Mouse (Mus musculus): ENCODE results near the gene Cd81. TPM values are rescaled to one million over a fixed set of nuclear protein-coding genes. Genes with fewer than 3 reads are reported as not detected.

Cd81 gene
- polyA plus RNA-seq, 1 experiment, result 92.5 TPM

GRCm38 (mm10) chr7:143057023-143057422 is 4.5 kb downstream of the Cd81 start:
- H3K4me1 ChIP-seq (ENCODE audit: control insufficient read depth, insufficient read depth, low read length), result peaks cover 18% of the 10 kb centered on the region
- H3K27ac ChIP-seq (ENCODE audit: control insufficient read depth, insufficient read depth, low read depth, low read length, poor library complexity), result no peak overlapping the region
- H3K4me3 ChIP-seq (replicated peaks; ENCODE audit: control insufficient read depth, low read depth, low read length), result no peak overlapping the region
- TF ChIP-seq CTCF (IDR thresholded peaks at IDR 0.05; ENCODE audit: control insufficient read depth, insufficient read depth, low read length), result no peak
- no peak for TF ChIP-seq POLR2A (IDR thresholded peaks at IDR 0.05; ENCODE audit: borderline replicate concordance, control insufficient read depth, low read depth, low read length)
- 41% methylated on average over 5 of the region's 5 CpGs for WGBS

GRCm38 (mm10) chr7:143057667-143058220 is 5.2 kb downstream of the Cd81 start:
- Histone ChIP-seq H3K27ac (ENCODE audit: control insufficient read depth, insufficient read depth, low read depth, low read length, poor library complexity) (peak overlapping the region; percentile 37), H3K4me3 (replicated peaks; ENCODE audit: control insufficient read depth, low read depth, low read length) (no peak overlapping the region), H3K4me1 (ENCODE audit: control insufficient read depth, insufficient read depth, low read length) (peaks cover 18% of the 10 kb centered on the region)
- TF ChIP-seq POLR2A (IDR thresholded peaks at IDR 0.05; ENCODE audit: borderline replicate concordance, control insufficient read depth, low read depth, low read length), result no peak
- TF ChIP-seq CTCF (IDR thresholded peaks at IDR 0.05; ENCODE audit: control insufficient read depth, insufficient read depth, low read length), result no peak
- WGBS, result 42% methylated on average over 9 of the region's 9 CpGs

GRCm38 (mm10) chr7:143058221-143058697 is 5.7 kb downstream of the Cd81 start:
- peaks cover 18% of the 10 kb centered on the region for H3K4me1 ChIP-seq (ENCODE audit: control insufficient read depth, insufficient read depth, low read length)
- no peak overlapping the region for H3K4me3 ChIP-seq (replicated peaks; ENCODE audit: control insufficient read depth, low read depth, low read length)
- TF ChIP-seq CTCF (IDR thresholded peaks at IDR 0.05; ENCODE audit: control insufficient read depth, insufficient read depth, low read length), result no peak
- TF ChIP-seq POLR2A (IDR thresholded peaks at IDR 0.05; ENCODE audit: borderline replicate concordance, control insufficient read depth, low read depth, low read length), result no peak
- 7% methylated on average over 5 of the region's 5 CpGs for WGBS
- H3K27ac ChIP-seq (ENCODE audit: control insufficient read depth, insufficient read depth, low read depth, low read length, poor library complexity), result peak overlapping the region; percentile 37

DNA sequence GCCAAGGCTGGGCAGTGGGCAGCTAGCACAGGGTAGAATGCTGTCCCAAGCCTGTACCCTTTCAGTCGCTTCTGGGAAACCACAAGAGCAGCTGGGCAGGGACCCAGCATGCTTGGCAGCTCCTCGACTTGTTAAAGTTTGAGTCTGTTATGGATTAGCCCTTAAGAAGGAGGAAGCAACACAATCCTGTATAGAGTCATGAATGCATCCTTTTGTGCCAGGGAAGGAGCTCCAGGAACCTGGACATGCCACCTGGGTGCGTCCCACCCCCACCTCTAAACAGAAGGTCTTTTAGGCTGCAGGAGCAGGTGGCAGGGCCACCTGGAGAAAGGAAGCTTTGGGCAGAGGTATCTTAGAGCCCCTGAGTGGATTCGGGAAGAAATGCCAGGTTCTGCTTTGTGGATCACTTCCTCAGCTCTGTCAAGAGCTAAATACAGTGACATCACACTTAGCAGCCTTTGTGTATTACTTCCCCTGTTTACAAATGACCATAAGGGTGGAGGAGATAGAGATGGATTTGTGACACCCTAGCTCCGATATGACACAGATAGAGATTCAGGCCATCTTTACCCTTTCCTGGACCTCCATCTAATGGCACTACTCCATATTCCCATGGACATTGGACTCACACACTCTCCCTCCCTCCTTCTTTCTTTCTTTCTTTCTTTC is 6.8 kb downstream of the Cd81 start:
- H3K4me1 ChIP-seq (ENCODE audit: control insufficient read depth, insufficient read depth, low read length), result peaks cover 18% of the 10 kb centered on the region
- H3K4me3 ChIP-seq (replicated peaks; ENCODE audit: control insufficient read depth, low read depth, low read length), result no peak overlapping the region
- TF ChIP-seq POLR2A (IDR thresholded peaks at IDR 0.05; ENCODE audit: borderline replicate concordance, control insufficient read depth, low read depth, low read length) (no peak), CTCF (IDR thresholded peaks at IDR 0.05; ENCODE audit: control insufficient read depth, insufficient read depth, low read length) (no peak)
- 19% methylated on average over 5 of the region's 5 CpGs for WGBS
- peak overlapping the region; percentile 23; the same call in 1 of the 2 replicates for H3K27ac ChIP-seq (ENCODE audit: control insufficient read depth, insufficient read depth, low read depth, low read length, poor library complexity)

DNA sequence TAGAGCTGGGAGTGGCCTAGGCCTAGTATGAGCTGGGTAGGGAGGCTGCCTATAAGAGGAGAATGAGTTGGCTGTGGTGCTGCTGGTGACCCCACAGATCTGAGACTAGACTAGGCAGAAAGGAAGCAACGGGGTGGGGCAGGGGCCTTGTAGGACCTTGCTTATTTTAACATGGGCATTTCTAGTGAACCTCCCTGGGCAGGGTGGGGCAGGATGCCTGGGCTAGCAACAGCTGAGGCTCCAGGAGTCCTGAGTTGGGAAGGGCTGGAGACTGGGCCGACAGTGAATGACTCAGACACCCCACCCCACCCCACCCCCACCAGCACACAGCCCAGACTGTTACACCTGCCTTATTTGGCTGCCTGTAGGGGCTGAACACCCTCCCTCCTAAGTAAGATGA is 10.2 kb downstream of the Cd81 start:
- no peak overlapping the region for H3K4me3 ChIP-seq (replicated peaks; ENCODE audit: control insufficient read depth, low read depth, low read length)
- no peak for TF ChIP-seq POLR2A (IDR thresholded peaks at IDR 0.05; ENCODE audit: borderline replicate concordance, control insufficient read depth, low read depth, low read length)
- H3K4me1 ChIP-seq (ENCODE audit: control insufficient read depth, insufficient read depth, low read length), result peaks cover 15% of the 10 kb centered on the region
- 59% methylated on average over 2 of the region's 2 CpGs for WGBS
- H3K27ac ChIP-seq (ENCODE audit: control insufficient read depth, insufficient read depth, low read depth, low read length, poor library complexity), result no peak overlapping the region

DNA sequence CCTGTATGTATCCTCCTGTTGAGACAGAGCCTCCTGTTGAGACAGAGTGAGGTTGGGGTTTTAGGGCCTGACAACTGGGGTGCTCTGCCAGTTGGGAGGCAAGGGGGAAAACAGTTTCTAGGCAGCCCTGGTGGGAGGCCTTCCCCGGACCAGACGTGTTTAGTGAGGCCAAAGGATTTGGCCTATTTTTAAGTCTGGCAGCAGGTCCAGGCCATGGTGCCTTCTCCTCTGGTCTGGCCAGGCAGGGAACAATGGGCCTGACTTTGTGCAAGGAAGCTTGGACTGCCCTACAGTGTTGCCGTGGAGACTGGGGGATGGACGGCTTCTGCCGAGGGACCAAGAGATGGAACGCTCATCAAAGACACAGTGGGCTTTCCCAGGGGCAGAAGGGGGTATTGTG is 11.7 kb downstream of the Cd81 start:
- Histone ChIP-seq H3K4me3 (replicated peaks; ENCODE audit: control insufficient read depth, low read depth, low read length) (no peak overlapping the region), H3K4me1 (ENCODE audit: control insufficient read depth, insufficient read depth, low read length) (peaks cover 7% of the 10 kb centered on the region; the same call in 1 of the 2 replicates), H3K27ac (ENCODE audit: control insufficient read depth, insufficient read depth, low read depth, low read length, poor library complexity) (peak overlapping the region; percentile 78; the same call in 1 of the 2 replicates)
- TF ChIP-seq CTCF (IDR thresholded peaks at IDR 0.05; ENCODE audit: control insufficient read depth, insufficient read depth, low read length), result no peak
- TF ChIP-seq POLR2A (IDR thresholded peaks at IDR 0.05; ENCODE audit: borderline replicate concordance, control insufficient read depth, low read depth, low read length), result no peak
- WGBS, result 89% methylated on average over 6 of the region's 6 CpGs

GRCm38 (mm10) chr7:143065692-143066091 is 13.2 kb downstream of the Cd81 start:
- Histone ChIP-seq H3K4me3 (replicated peaks; ENCODE audit: control insufficient read depth, low read depth, low read length) (no peak overlapping the region), H3K4me1 (ENCODE audit: control insufficient read depth, insufficient read depth, low read length) (peaks cover 10% of the 10 kb centered on the region; the same call in 1 of the 2 replicates), H3K27ac (ENCODE audit: control insufficient read depth, insufficient read depth, low read depth, low read length, poor library complexity) (peak overlapping the region; percentile 25)
- no peak for TF ChIP-seq POLR2A (IDR thresholded peaks at IDR 0.05; ENCODE audit: borderline replicate concordance, control insufficient read depth, low read depth, low read length)
- TF ChIP-seq CTCF (IDR thresholded peaks at IDR 0.05; ENCODE audit: control insufficient read depth, insufficient read depth, low read length), result no peak
- 89% methylated on average over 2 of the region's 2 CpGs for WGBS

DNA sequence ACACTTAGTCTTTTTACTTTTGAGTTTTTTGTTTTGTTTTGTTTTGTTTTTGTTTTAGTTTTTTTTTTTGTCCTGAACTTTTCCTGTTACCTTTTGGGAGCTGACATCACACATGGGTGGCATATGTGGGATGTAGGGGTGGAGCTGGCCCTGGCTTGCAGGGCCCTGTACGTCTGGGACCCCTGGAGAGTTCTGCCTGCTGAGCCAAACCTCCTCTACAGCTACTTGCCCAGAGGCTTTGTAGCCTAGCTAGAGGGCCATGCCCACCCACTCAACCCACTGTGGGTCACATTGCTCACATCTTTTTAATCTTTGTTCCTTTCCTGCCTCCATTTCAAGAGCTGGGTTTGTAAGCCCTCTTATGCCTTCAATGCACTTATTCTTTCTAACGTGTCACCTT is 14.9 kb downstream of the Cd81 start:
- H3K27ac ChIP-seq (ENCODE audit: control insufficient read depth, insufficient read depth, low read depth, low read length, poor library complexity), result no peak overlapping the region
- WGBS, result 78% methylated on average over 2 of the region's 2 CpGs
- no peak overlapping the region for H3K4me3 ChIP-seq (replicated peaks; ENCODE audit: control insufficient read depth, low read depth, low read length)
- H3K4me1 ChIP-seq (ENCODE audit: control insufficient read depth, insufficient read depth, low read length), result peaks cover 10% of the 10 kb centered on the region; the same call in 1 of the 2 replicates
- TF ChIP-seq POLR2A (IDR thresholded peaks at IDR 0.05; ENCODE audit: borderline replicate concordance, control insufficient read depth, low read depth, low read length), result no peak
- no peak for TF ChIP-seq CTCF (IDR thresholded peaks at IDR 0.05; ENCODE audit: control insufficient read depth, insufficient read depth, low read length)

Measured in bone marrow, adult 2 months (tissue).